Mouse (Mus musculus): ENCODE measurements around the gene Cdhr3.

The Cdhr3 gene

GRCm38 (mm10) chr12:33035089-33035718, 57.5 kb downstream of the Cdhr3 start:
- no peak for DNase-seq (ENCODE audit: low spot score)

- DNase-seq (ENCODE audit: low spot score), result no peak
Observed at GRCm38 (mm10) chr12:33034343-33035088, 58.2 kb downstream of the Cdhr3 start.

GRCm38 (mm10) chr12:33033221-33033620, 59.5 kb downstream of the Cdhr3 start:
- DNase-seq (ENCODE audit: low spot score), result no peak

- DNase-seq (ENCODE audit: low spot score), result no peak
Observed at GRCm38 (mm10) chr12:33030589-33030988, 62.1 kb downstream of the Cdhr3 start.

GRCm38 (mm10) chr12:33030066-33030465, 62.6 kb downstream of the Cdhr3 start:
- DNase-seq (ENCODE audit: low spot score), result no peak

GRCm38 (mm10) chr12:33028708-33029107, 64.0 kb downstream of the Cdhr3 start:
- DNase-seq (ENCODE audit: low spot score), result no peak

GRCm38 (mm10) chr12:33028109-33028691, 64.5 kb downstream of the Cdhr3 start:
- no peak for DNase-seq (ENCODE audit: low spot score)

GRCm38 (mm10) chr12:33027093-33027492, 65.6 kb downstream of the Cdhr3 start:
- DNase-seq (ENCODE audit: low spot score), result peak; percentile 70

GRCm38 (mm10) chr12:33024524-33024923, 68.2 kb downstream of the Cdhr3 start:
- no peak for DNase-seq (ENCODE audit: low spot score)

GRCm38 (mm10) chr12:33021751-33022150, 70.9 kb downstream of the Cdhr3 start:
- DNase-seq (ENCODE audit: low spot score), result no peak

GRCm38 (mm10) chr12:33021140-33021539, 71.5 kb downstream of the Cdhr3 start:
- no peak for DNase-seq (ENCODE audit: low spot score)

GRCm38 (mm10) chr12:33020011-33020410, 72.7 kb downstream of the Cdhr3 start:
- no peak for DNase-seq (ENCODE audit: low spot score)

GRCm38 (mm10) chr12:33018601-33019000, 74.1 kb downstream of the Cdhr3 start:
- no peak for DNase-seq (ENCODE audit: low spot score)

- DNase-seq (ENCODE audit: low spot score), result no peak
Observed at GRCm38 (mm10) chr12:33016824-33017705, 75.6 kb downstream of the Cdhr3 start.

GRCm38 (mm10) chr12:33015103-33015502, 77.6 kb downstream of the Cdhr3 start:
- DNase-seq (ENCODE audit: low spot score), result no peak

GRCm38 (mm10) chr12:33014050-33014796, 78.5 kb downstream of the Cdhr3 start:
- no peak for DNase-seq (ENCODE audit: low spot score)

GRCm38 (mm10) chr12:33010026-33010425, 82.6 kb downstream of the Cdhr3 start:
- DNase-seq (ENCODE audit: low spot score), result no peak

GRCm38 (mm10) chr12:33009206-33009966, 83.3 kb downstream of the Cdhr3 start:
- no peak for DNase-seq (ENCODE audit: low spot score)

- DNase-seq (ENCODE audit: low spot score), result no peak
Observed at GRCm38 (mm10) chr12:33008305-33009110, 84.2 kb downstream of the Cdhr3 start.

GRCm38 (mm10) chr12:33007176-33007575, 85.5 kb downstream of the Cdhr3 start:
- DNase-seq (ENCODE audit: low spot score), result no peak

Data from layer of hippocampus, adult 9-10 months (tissue).